Mouse (Mus musculus) midbrain, embryonic 16.5 days (tissue): Measurements from ENCODE around the gene Mecr. TPM values are rescaled to one million over a fixed set of nuclear protein-coding genes. Genes with fewer than 3 reads are reported as not detected.

Source experiments
- ATAC-seq: fragments of 200-750 bp; cut with Nextera tagmentation; 2 replicates; pipeline ENCODE4 v1.8.0; 2017; ENCODE audit warnings: moderate TSS enrichment
- H3K27ac ChIP-seq: fragments of 300-500 bp; sonication (generic); 2 replicates; pipeline ENCODE4 v1.5.1; 2014; ENCODE audit warnings: mild to moderate bottlenecking, low read length, mixed read lengths
- H3K27me3 ChIP-seq: fragments of 300-500 bp; sonication (generic); 2 replicates; pipeline ENCODE4 v1.6.1; 2014; ENCODE audit warnings: low read depth, low read length, mixed read lengths; ENCODE audit not compliant: control insufficient read depth, insufficient read depth
- H3K36me3 ChIP-seq: fragments of 300-500 bp; sonication (generic); 2 replicates; pipeline ENCODE4 v1.6.1; 2014; ENCODE audit warnings: mild to moderate bottlenecking, low read length, moderate library complexity, mixed read lengths; ENCODE audit not compliant: control insufficient read depth, insufficient read depth
- H3K4me1 ChIP-seq: fragments of 300-500 bp; sonication (generic); 2 replicates; pipeline ENCODE4 v1.6.1; 2014; ENCODE audit warnings: mild to moderate bottlenecking, low read length, mixed read lengths; ENCODE audit not compliant: control insufficient read depth, insufficient read depth
- H3K4me2 ChIP-seq: fragments of 300-500 bp; sonication (generic); 2 replicates; pipeline ENCODE4 v1.6.1; 2014; ENCODE audit warnings: mild to moderate bottlenecking, low read length, mixed read lengths
- H3K4me3 ChIP-seq: fragments of 300-500 bp; sonication (generic); 2 replicates; pipeline ENCODE4 v1.5.1; 2014; ENCODE audit warnings: low read depth, mild to moderate bottlenecking, low read length, moderate library complexity, mixed read lengths
- H3K9ac ChIP-seq: fragments of 300-500 bp; sonication (generic); 2 replicates; pipeline ENCODE4 v1.6.1; 2014; ENCODE audit warnings: low read depth, low read length, mixed read lengths
- H3K9me3 ChIP-seq: fragments of 300-500 bp; sonication (generic); replicated peaks from 2 replicates; pipeline ENCODE4 v1.6.1; 2014; ENCODE audit warnings: mild to moderate bottlenecking, low read length, mixed read lengths; ENCODE audit not compliant: control insufficient read depth, poor library complexity, severe bottlenecking
- WGBS: fragments of 180-500 bp; shearing (Covaris S2); extraction: QIAGEN DNeasy Blood & Tissue Kit; methylation state at CpG from one replicate; pipeline ENCODE4 v1.1.7; 2014; 5-methylcytosine and 5-hydroxymethylcytosine counted together
- polyA plus RNA-seq: library from polyadenylated mRNA; unstranded; fragments of >200 nt; fragmentation: Nextera tagmentation; extraction: Ambion mirVana; gene quantifications from 2 replicates; pipeline ENCODE4 v1.2.1, GENCODE M21; 2015

The Mecr gene
- polyA plus RNA-seq, 1 experiment from 2014 or later, result 43.0 TPM

GRCm38 (mm10) chr4:131813798-131814197, 29.5 kb upstream of the Mecr start:
- ATAC-seq, result no peak
- Histone ChIP-seq H3K27me3 (no peaks in the 10 kb centered on the region), H3K4me2 (no peak overlapping the region), H3K4me3 (no peak overlapping the region), H3K4me1 (0 out of 2 replicates have a peak, but pooled peaks cover 2% of the 10 kb centered on the region), H3K27ac (no peak overlapping the region), H3K9ac (no peak overlapping the region), H3K9me3 (no peaks in the 10 kb centered on the region), H3K36me3 (no peaks in the 10 kb centered on the region)
- 92% methylated on average over 7 of the region's 7 CpGs for WGBS

- Histone ChIP-seq H3K27ac (no peak overlapping the region), H3K27me3 (no peaks in the 10 kb centered on the region), H3K9me3 (no peaks in the 10 kb centered on the region), H3K9ac (no peak overlapping the region), H3K36me3 (no peaks in the 10 kb centered on the region), H3K4me2 (no peak overlapping the region), H3K4me1 (0 out of 2 replicates have a peak, but pooled peaks cover 2% of the 10 kb centered on the region), H3K4me3 (no peak overlapping the region)
- ATAC-seq, result no peak
- WGBS, result 91% methylated on average over 10 of the region's 10 CpGs
Observed at GRCm38 (mm10) chr4:131814869-131815268, 28.4 kb upstream of the Mecr start.

- H3K9me3 ChIP-seq, result no peaks in the 10 kb centered on the region
- no peak overlapping the region for H3K4me2 ChIP-seq
- H3K4me3 ChIP-seq, result no peak overlapping the region
- no peaks in the 10 kb centered on the region for H3K27me3 ChIP-seq
- WGBS, result 73% methylated on average over 10 of the region's 10 CpGs
- ATAC-seq, result no peak
- H3K9ac ChIP-seq, result no peak overlapping the region
- no peak overlapping the region for H3K27ac ChIP-seq
- no peaks in the 10 kb centered on the region for H3K36me3 ChIP-seq
- H3K4me1 ChIP-seq, result 0 out of 2 replicates have a peak, but pooled peaks cover 2% of the 10 kb centered on the region
Observed at GRCm38 (mm10) chr4:131815774-131816173, 27.5 kb upstream of the Mecr start.

GRCm38 (mm10) chr4:131818926-131819325, 24.3 kb upstream of the Mecr start:
- Histone ChIP-seq H3K9me3 (no peaks in the 10 kb centered on the region), H3K4me2 (no peak overlapping the region), H3K4me3 (no peak overlapping the region), H3K36me3 (no peaks in the 10 kb centered on the region), H3K9ac (no peak overlapping the region), H3K4me1 (peaks cover 11% of the 10 kb centered on the region), H3K27ac (no peak overlapping the region), H3K27me3 (no peaks in the 10 kb centered on the region)
- no peak for ATAC-seq
- WGBS, result 65% methylated on average over 23 of the region's 23 CpGs

GRCm38 (mm10) chr4:131821161-131821731, 22.0 kb upstream of the Mecr start:
- Histone ChIP-seq H3K27ac (no peak overlapping the region), H3K36me3 (no peaks in the 10 kb centered on the region), H3K4me1 (peaks cover 13% of the 10 kb centered on the region), H3K4me2 (peak overlapping the region; percentile 28), H3K9ac (peak overlapping the region; percentile 44; the same call in 1 of the 2 replicates), H3K9me3 (no peaks in the 10 kb centered on the region), H3K4me3 (no peak overlapping the region), H3K27me3 (no peaks in the 10 kb centered on the region)
- peak; percentile 62 for ATAC-seq
- 13% methylated on average over 16 of the region's 16 CpGs for WGBS

GRCm38 (mm10) chr4:131822583-131822982, 20.7 kb upstream of the Mecr start:
- H3K4me1 ChIP-seq, result peaks cover 15% of the 10 kb centered on the region
- ATAC-seq, result no peak
- no peaks in the 10 kb centered on the region for H3K9me3 ChIP-seq
- no peaks in the 10 kb centered on the region for H3K27me3 ChIP-seq
- no peak overlapping the region for H3K9ac ChIP-seq
- no peak overlapping the region for H3K4me3 ChIP-seq
- H3K36me3 ChIP-seq, result no peaks in the 10 kb centered on the region
- WGBS, result 90% methylated on average over 3 of the region's 3 CpGs
- H3K27ac ChIP-seq, result no peak overlapping the region
- no peak overlapping the region for H3K4me2 ChIP-seq

- Histone ChIP-seq H3K4me2 (no peak overlapping the region), H3K36me3 (no peaks in the 10 kb centered on the region), H3K4me3 (no peak overlapping the region), H3K4me1 (peaks cover 15% of the 10 kb centered on the region), H3K27ac (no peak overlapping the region), H3K27me3 (no peaks in the 10 kb centered on the region), H3K9me3 (no peaks in the 10 kb centered on the region), H3K9ac (no peak overlapping the region)
- no peak for ATAC-seq
- WGBS, result 21% methylated on average over 3 of the region's 3 CpGs
Observed at GRCm38 (mm10) chr4:131824939-131825338, 18.3 kb upstream of the Mecr start.

- H3K27ac ChIP-seq, result no peak overlapping the region
- no peak for ATAC-seq
- no peak overlapping the region for H3K4me2 ChIP-seq
- no peak overlapping the region for H3K4me3 ChIP-seq
- no peaks in the 10 kb centered on the region for H3K9me3 ChIP-seq
- 44% methylated on average over 8 of the region's 8 CpGs for WGBS
- H3K9ac ChIP-seq, result no peak overlapping the region
- no peaks in the 10 kb centered on the region for H3K27me3 ChIP-seq
- H3K36me3 ChIP-seq, result no peaks in the 10 kb centered on the region
- peaks cover 14% of the 10 kb centered on the region for H3K4me1 ChIP-seq
Observed at GRCm38 (mm10) chr4:131825830-131826229, 17.4 kb upstream of the Mecr start.

GRCm38 (mm10) chr4:131826905-131827304, 16.4 kb upstream of the Mecr start:
- no peak overlapping the region for H3K9ac ChIP-seq
- no peaks in the 10 kb centered on the region for H3K27me3 ChIP-seq
- H3K4me1 ChIP-seq, result 0 out of 2 replicates have a peak, but pooled peaks cover 4% of the 10 kb centered on the region
- ATAC-seq, result peak; percentile 29; the same call in 1 of the 2 replicates
- no peak overlapping the region for H3K27ac ChIP-seq
- H3K4me3 ChIP-seq, result no peak overlapping the region
- no peak overlapping the region for H3K4me2 ChIP-seq
- 7% methylated on average over 6 of the region's 6 CpGs for WGBS
- no peaks in the 10 kb centered on the region for H3K36me3 ChIP-seq
- H3K9me3 ChIP-seq, result no peaks in the 10 kb centered on the region
